Comparison of ENCODE assay signal across 8 mouse cellular contexts in the genomic region with DNA sequence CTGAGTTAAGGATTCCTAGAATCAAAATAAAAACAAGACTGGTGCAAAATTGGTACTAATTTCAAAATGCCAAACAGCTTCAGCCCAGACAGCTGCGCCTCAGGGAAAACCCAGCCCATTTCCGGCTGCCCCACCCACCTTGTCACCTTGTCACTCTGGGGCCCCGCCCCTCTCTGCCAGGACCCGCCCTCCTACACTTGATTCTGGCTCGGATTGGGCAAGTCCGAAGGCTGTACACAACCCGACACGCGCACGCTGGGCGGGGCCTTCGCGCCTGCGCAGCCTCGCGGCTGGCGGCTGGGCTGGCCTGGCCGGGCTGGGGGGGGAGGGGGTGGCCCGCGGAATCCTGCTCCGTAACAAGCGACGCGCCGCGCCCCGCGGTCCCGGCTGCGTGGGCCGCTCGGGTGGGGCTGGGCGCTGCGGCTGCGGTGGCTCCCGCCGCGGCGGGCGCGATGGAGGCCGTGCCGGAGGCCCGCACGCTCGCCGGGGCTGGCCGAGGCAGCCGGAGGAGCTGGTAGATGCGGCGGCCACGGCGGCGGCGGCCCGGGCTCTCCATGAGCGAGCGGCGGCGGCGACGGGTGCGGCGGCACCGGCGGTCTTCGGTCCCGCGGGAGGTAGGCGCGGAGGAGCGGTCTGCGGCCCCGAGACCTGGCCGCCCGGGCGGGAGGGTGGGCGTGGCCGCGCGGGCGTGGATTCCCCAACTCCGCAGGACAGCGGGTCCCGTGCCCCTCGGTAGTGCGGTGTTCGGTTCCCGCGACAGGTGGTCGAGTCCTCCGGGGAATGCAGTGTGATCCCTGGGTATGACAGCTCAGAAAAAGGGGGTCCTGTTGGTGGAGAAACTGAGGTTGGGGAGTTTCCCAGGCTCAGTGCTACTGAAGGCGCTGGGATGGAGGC. TPM values are rescaled to one million over a fixed set of nuclear protein-coding genes. Genes with fewer than 3 reads are reported as not detected.
DNase-seq lines count a peak whose midpoint lies in the region; ATAC-seq lines count a peak whose summit lies in the region.

A gene (plus strand): TSS at position 329 of the 894 bp plus-strand sequence.

- DNase-seq in adipocyte (ENCODE audit: low spot score): peak; percentile 95
- DNase-seq in embryo, embryonic 10 days (ENCODE audit: low spot score): peak; percentile 95
- peak; percentile 94 for DNase-seq in gastrocnemius, postnatal 10 days
- peak; percentile 99 for DNase-seq in induced T-regulatory cell, adult 2 months (ENCODE audit: low read depth)
- peak; percentile 85 to 94 for DNase-seq in left cerebral cortex, adult 9 months (ENCODE audit: low spot score in 2 of 2)
- peak; percentile 92 for DNase-seq in right cerebral cortex, postnatal 14 days
- DNase-seq in urinary bladder, postnatal 36 days (ENCODE audit: low spot score in 2 of 2): peak; percentile 87 to 95

- peak; percentile 100 for ATAC-seq in megakaryocyte progenitor cell, adult 5-6 weeks (replicated peaks; ENCODE audit: poor library complexity)

RNA-seq across cellular contexts. Expression of the gene that starts here (rescaled TPM):
- total RNA-seq in gastrocnemius, postnatal 10 days (2021): 1 to 10 TPM; 5.0 to 6.1 TPM
- 0.86 and 1.6 TPM in 2 replicates for total RNA-seq in megakaryocyte progenitor cell, adult 5-6 weeks (2015)
- 0.42 and 1.3 TPM in 2 replicates for total RNA-seq in megakaryocyte progenitor cell, adult 5-6 weeks (2017)

Comparison
In these comparisons a context has a peak if more than half of its experiments do, and no peak if none do; other contexts are left out.
1. Peak in every context shown above with its lines: DNase-seq and ATAC-seq.